Mouse (Mus musculus): ENCODE measurements around the gene Reln. TPM values are rescaled to one million over a fixed set of nuclear protein-coding genes. Genes with fewer than 3 reads are reported as not detected.

Gene Reln
- polyA plus RNA-seq, 1 experiment from 2014 or later = 2.4 TPM

- Histone ChIP-seq H3K4me3 (no peak overlapping the region), H3K27me3 (ENCODE audit: low read depth, poor library complexity, severe bottlenecking) (no peaks in the 10 kb centered on the region), H3K36me3 (no peaks in the 10 kb centered on the region), H3K9me3 (replicated peaks) (no peaks in the 10 kb centered on the region), H3K4me1 (peaks cover 3% of the 10 kb centered on the region; the same call in 1 of the 2 replicates), H3K27ac (replicated peaks) (no peak overlapping the region)
- DNase-seq (ENCODE audit: low spot score) = no peak
- 85% methylated on average over 5 of the region's 5 CpGs for WGBS
Measured at GRCm38 (mm10) chr5:22131730-22132522, 212.6 kb downstream of the Reln start.

DNA sequence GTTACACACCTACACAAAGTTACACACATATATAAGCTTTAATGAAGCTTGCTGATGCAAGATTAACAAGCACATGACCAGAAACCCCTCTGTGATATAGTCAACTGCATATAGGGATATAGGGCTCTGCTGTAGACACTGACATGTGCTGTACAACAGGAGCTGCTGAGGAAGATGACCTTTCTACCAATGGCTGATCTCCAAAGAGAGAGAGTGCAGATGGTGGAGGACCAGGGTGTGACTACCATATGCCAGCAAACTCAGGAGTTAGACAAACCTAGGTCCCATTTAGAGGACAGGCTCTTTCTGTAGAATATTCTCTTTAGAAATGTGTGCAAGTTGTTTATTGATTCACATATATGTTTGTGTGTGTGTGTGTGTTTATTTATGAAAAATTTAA is 216.9 kb downstream of the Reln start:
- Histone ChIP-seq H3K27ac (replicated peaks) (no peak overlapping the region), H3K36me3 (no peaks in the 10 kb centered on the region), H3K4me3 (no peak overlapping the region), H3K9me3 (replicated peaks) (no peaks in the 10 kb centered on the region), H3K27me3 (ENCODE audit: low read depth, poor library complexity, severe bottlenecking) (no peaks in the 10 kb centered on the region), H3K4me1 (peaks cover 3% of the 10 kb centered on the region; the same call in 1 of the 2 replicates)
- no peak for DNase-seq (ENCODE audit: low spot score)

DNA sequence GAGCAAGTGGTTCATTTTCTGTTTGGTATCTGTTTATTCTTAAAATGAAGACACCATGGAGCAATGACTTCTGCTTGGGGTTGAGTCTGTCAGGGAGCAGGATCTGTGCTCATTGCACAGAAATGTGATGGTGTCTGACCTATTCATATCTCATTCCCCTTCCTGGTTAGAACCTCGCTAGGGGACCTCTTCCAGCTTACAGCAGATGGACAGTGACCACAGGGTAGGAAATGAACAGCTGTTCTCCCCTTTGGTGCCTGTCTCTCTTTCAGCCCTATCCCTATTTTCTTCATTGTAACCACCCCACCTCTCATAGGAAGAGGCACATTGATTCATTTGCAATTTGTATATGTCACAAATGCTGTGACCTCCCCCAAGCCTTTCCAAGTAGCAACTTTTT is 225.2 kb downstream of the Reln start:
- Histone ChIP-seq H3K9me3 (replicated peaks) (no peaks in the 10 kb centered on the region), H3K4me3 (no peak overlapping the region), H3K4me1 (no peaks in the 10 kb centered on the region), H3K27me3 (ENCODE audit: low read depth, poor library complexity, severe bottlenecking) (no peaks in the 10 kb centered on the region), H3K27ac (replicated peaks) (no peak overlapping the region), H3K36me3 (no peaks in the 10 kb centered on the region)
- WGBS = 70% methylated on average over 1 of the region's 1 CpGs
- DNase-seq (ENCODE audit: low spot score) = no peak

- DNase-seq (ENCODE audit: low spot score) = no peak
- Histone ChIP-seq H3K27ac (replicated peaks) (no peak overlapping the region), H3K4me1 (no peaks in the 10 kb centered on the region), H3K4me3 (no peak overlapping the region), H3K27me3 (ENCODE audit: low read depth, poor library complexity, severe bottlenecking) (no peaks in the 10 kb centered on the region), H3K9me3 (replicated peaks) (no peaks in the 10 kb centered on the region), H3K36me3 (no peaks in the 10 kb centered on the region)
- 60% methylated on average over 6 of the region's 6 CpGs for WGBS
Measured at GRCm38 (mm10) chr5:22118456-22118855, 226.0 kb downstream of the Reln start.

DNA sequence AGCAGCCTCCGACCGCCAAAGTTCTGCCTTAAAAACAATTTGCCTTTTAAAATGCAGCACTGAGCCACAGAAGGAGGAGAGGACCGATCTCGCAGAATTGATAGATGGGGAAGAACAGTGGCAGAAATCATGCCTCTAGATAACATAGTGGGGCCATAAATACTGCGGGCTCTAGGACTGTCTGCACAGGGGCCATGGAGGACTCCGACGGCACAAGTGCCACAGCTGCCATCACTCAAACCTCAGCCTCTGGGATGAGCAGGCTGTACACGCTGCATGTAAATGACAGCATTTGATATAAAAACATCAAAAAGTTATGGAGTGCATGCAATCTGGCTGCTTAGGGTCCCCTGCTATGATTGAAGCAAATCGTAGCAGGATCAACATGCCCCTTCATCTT is 227.6 kb downstream of the Reln start:
- Histone ChIP-seq H3K36me3 (no peaks in the 10 kb centered on the region), H3K4me3 (no peak overlapping the region), H3K4me1 (no peaks in the 10 kb centered on the region), H3K9me3 (replicated peaks) (no peaks in the 10 kb centered on the region), H3K27me3 (ENCODE audit: low read depth, poor library complexity, severe bottlenecking) (no peaks in the 10 kb centered on the region), H3K27ac (replicated peaks) (no peak overlapping the region)
- WGBS = 82% methylated on average over 9 of the region's 9 CpGs
- no peak for DNase-seq (ENCODE audit: low spot score)

- Histone ChIP-seq H3K27ac (replicated peaks) (no peak overlapping the region), H3K4me3 (no peak overlapping the region), H3K27me3 (ENCODE audit: low read depth, poor library complexity, severe bottlenecking) (no peaks in the 10 kb centered on the region), H3K9me3 (replicated peaks) (no peaks in the 10 kb centered on the region), H3K4me1 (no peaks in the 10 kb centered on the region), H3K36me3 (no peaks in the 10 kb centered on the region)
- 84% methylated on average over 9 of the region's 9 CpGs for WGBS
- no peak for DNase-seq (ENCODE audit: low spot score)
Measured at GRCm38 (mm10) chr5:22106811-22107485, 237.6 kb downstream of the Reln start.

GRCm38 (mm10) chr5:22094984-22095383 is 249.5 kb downstream of the Reln start:
- H3K27ac ChIP-seq (replicated peaks) = no peak overlapping the region
- DNase-seq (ENCODE audit: low spot score) = no peak
- H3K27me3 ChIP-seq (ENCODE audit: low read depth, poor library complexity, severe bottlenecking) = no peaks in the 10 kb centered on the region
- H3K4me1 ChIP-seq = no peaks in the 10 kb centered on the region
- WGBS = 92% methylated on average over 5 of the region's 5 CpGs
- no peak overlapping the region for H3K4me3 ChIP-seq
- no peaks in the 10 kb centered on the region for H3K9me3 ChIP-seq (replicated peaks)
- no peaks in the 10 kb centered on the region for H3K36me3 ChIP-seq

DNA sequence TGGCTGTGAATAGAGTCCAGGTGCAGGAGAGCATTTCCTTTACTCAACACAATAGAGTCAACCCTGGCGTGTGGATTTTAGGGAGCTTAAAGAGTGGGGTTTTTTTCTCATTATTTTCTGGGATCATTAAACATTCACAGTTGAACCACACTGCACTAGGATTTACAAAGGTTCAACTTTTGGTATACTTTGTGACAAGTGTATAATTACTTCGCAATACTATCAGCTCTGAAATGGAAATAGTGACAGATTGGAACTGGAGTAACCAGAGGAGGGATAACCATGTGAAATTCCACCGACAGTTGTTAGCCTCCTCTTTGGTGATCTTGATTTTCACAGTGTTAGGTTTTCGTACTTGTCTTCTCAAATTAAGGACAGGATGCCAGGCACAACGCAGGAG is 250.5 kb downstream of the Reln start:
- Histone ChIP-seq H3K4me1 (no peaks in the 10 kb centered on the region), H3K9me3 (replicated peaks) (no peaks in the 10 kb centered on the region), H3K4me3 (no peak overlapping the region), H3K27me3 (ENCODE audit: low read depth, poor library complexity, severe bottlenecking) (no peaks in the 10 kb centered on the region), H3K27ac (replicated peaks) (no peak overlapping the region), H3K36me3 (no peaks in the 10 kb centered on the region)
- no peak for DNase-seq (ENCODE audit: low spot score)
- 89% methylated on average over 5 of the region's 5 CpGs for WGBS

DNA sequence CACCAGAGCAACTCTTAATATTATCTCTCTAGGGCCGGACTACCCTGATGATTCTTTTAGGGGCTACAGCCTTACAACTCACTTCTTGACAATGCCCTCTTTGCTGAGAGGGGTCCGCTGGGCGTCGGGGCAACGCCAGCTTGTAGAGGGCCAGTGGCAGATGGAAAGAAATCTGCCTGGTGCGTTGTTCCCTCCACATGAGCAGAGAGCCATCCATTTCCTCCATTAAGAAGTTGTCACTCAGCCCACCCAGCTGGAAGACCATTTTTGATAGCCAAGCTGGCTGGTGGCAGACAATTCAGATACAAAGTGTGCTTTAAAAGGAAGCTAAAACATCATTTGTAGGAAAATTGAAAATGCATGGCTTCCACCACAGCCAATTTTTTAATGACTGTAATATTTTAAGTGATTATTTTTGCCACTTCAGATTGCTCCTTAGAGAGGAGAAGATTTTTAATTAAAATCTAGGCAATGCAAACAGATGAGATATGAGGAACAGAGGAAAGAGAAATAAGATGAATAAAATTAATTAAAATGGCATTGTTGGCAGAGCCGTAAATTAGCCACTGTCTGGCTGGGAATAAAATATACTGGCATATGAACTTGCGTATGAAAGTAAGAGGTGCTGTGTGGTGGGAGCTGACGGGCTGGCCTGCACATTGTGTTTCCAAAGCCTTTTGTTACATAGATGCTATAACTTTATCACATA is 251.2 kb downstream of the Reln start:
- no peak for DNase-seq (ENCODE audit: low spot score)
- H3K4me1 ChIP-seq = no peaks in the 10 kb centered on the region
- no peaks in the 10 kb centered on the region for H3K27me3 ChIP-seq (ENCODE audit: low read depth, poor library complexity, severe bottlenecking)
- no peak overlapping the region for H3K27ac ChIP-seq (replicated peaks)
- WGBS = 81% methylated on average over 9 of the region's 9 CpGs
- no peaks in the 10 kb centered on the region for H3K36me3 ChIP-seq
- H3K4me3 ChIP-seq = no peak overlapping the region
- no peaks in the 10 kb centered on the region for H3K9me3 ChIP-seq (replicated peaks)

GRCm38 (mm10) chr5:22080468-22080986 is 264.0 kb downstream of the Reln start:
- DNase-seq (ENCODE audit: low spot score) = no peak
- no peaks in the 10 kb centered on the region for H3K27me3 ChIP-seq (ENCODE audit: low read depth, poor library complexity, severe bottlenecking)
- H3K27ac ChIP-seq (replicated peaks) = no peak overlapping the region
- no peak overlapping the region for H3K4me3 ChIP-seq
- H3K4me1 ChIP-seq = no peaks in the 10 kb centered on the region
- 89% methylated on average over 6 of the region's 6 CpGs for WGBS
- no peaks in the 10 kb centered on the region for H3K36me3 ChIP-seq
- no peaks in the 10 kb centered on the region for H3K9me3 ChIP-seq (replicated peaks)

GRCm38 (mm10) chr5:22074971-22075370 is 269.5 kb downstream of the Reln start:
- WGBS = 74% methylated on average over 5 of the region's 5 CpGs
- no peaks in the 10 kb centered on the region for H3K27me3 ChIP-seq (ENCODE audit: low read depth, poor library complexity, severe bottlenecking)
- 0 out of 2 replicates have a peak, but pooled peaks cover 3% of the 10 kb centered on the region for H3K36me3 ChIP-seq
- H3K4me3 ChIP-seq = no peak overlapping the region
- H3K27ac ChIP-seq (replicated peaks) = no peak overlapping the region
- H3K9me3 ChIP-seq (replicated peaks) = 0 out of 2 replicates have a peak, but pooled peaks cover 5% of the 10 kb centered on the region
- H3K4me1 ChIP-seq = no peaks in the 10 kb centered on the region
- no peak for DNase-seq (ENCODE audit: low spot score)

GRCm38 (mm10) chr5:22072591-22072990 is 271.9 kb downstream of the Reln start:
- H3K4me3 ChIP-seq = no peak overlapping the region
- no peak overlapping the region for H3K27ac ChIP-seq (replicated peaks)
- H3K4me1 ChIP-seq = no peaks in the 10 kb centered on the region
- 0 out of 2 replicates have a peak, but pooled peaks cover 5% of the 10 kb centered on the region for H3K9me3 ChIP-seq (replicated peaks)
- DNase-seq (ENCODE audit: low spot score) = no peak
- H3K36me3 ChIP-seq = 0 out of 2 replicates have a peak, but pooled peaks cover 3% of the 10 kb centered on the region
- no peaks in the 10 kb centered on the region for H3K27me3 ChIP-seq (ENCODE audit: low read depth, poor library complexity, severe bottlenecking)
- 91% methylated on average over 6 of the region's 6 CpGs for WGBS

Measured in midbrain, embryonic 10.5 days (tissue).